Mouse (Mus musculus): ENCODE measurements at regions not wholly inside any gene's neighbourhood (a gene's known extent, or its start where the extent isn't known, plus 50 kb on each side); places are given as distances from the start of the nearest gene placed in this dataset.

DNA sequence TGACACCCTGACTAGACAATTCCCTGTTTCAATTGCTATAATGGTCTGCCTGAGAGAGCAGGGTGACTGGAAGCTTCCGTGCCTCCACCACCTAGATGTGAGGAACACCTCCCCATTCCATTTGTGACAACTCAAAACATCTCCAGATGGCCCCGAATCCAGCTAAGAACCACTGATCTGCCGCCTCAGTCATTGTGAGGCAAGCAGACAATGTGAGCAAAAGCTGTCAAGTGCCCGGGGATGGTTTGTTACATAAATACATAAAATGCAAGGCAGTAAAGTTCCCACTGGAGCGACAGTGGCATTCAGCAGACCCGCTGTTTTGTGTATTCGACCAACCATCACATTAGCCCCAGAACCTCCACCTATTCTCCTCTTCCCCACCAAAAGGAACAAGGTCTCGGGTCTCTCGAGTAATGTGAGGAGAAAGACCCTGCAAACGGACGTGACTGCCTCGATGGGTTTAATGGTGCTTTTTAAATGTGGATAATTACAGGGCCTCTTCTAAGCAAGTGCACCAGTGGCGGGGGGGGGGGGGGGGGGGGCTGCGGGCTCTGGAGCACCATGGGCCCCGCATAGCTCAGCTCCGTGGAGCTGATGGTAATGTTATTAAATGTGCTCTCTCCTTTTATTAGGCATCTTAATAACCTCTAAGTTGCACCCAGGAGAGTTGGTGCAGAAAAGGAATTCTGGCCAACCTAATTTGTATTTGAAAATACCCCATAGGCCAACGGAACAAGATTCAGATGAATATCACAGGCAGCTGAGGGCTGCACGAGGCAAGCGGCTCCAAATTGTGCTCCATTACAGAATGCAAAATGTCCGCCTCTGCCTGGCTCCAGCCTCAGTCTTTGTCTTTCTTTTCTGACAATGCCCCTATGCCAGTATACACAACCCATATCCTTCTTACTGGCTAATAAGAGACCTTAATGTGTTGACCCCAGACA lies 360.6 kb upstream of the Clint1 start:
- Histone ChIP-seq H3K36me3 (ENCODE audit: control insufficient read depth, insufficient read depth, low read length, poor library complexity, severe bottlenecking) (no peaks in the 10 kb centered on the region), H3K27ac (ENCODE audit: insufficient read depth, low read depth, low read length, poor library complexity, severe bottlenecking) (no peak overlapping the region), H3K4me1 (ENCODE audit: control insufficient read depth in 2 of 2, insufficient read depth in 2 of 2, low read length in 2 of 2, poor library complexity in 1 of 2) (no peaks in the 10 kb centered on the region), H3K9ac (ENCODE audit: insufficient read depth, low read depth, low read length, poor library complexity, severe bottlenecking) (no peak overlapping the region), H3K4me3 (ENCODE audit: insufficient read depth in 1 of 2, low read depth in 1 of 2, low read length in 2 of 2, poor library complexity in 1 of 2, severe bottlenecking in 1 of 2) (no peak overlapping the region), H3K9me3 (ENCODE audit: control insufficient read depth, insufficient read depth, low read depth, low read length) (no peaks in the 10 kb centered on the region)
- no peak for DNase-seq (ENCODE audit: low read depth, low spot score)
- in situ Hi-C loops (cut with MboI; ENCODE audit: low sequenced_read_pairs in 2 of 2, unreplicated experiment in 2 of 2), result no loop called here
- TF ChIP-seq MAFK (IDR thresholded peaks at IDR 0.05; ENCODE audit: insufficient read depth, low read depth, low read length) (no peak), ZC3H11A (IDR thresholded peaks at IDR 0.05; ENCODE audit: borderline replicate concordance, low read depth, low read length) (no peak), ZNF384 (IDR thresholded peaks at IDR 0.05; ENCODE audit: low read depth, low read length) (no peak), CHD2 (IDR thresholded peaks at IDR 0.05; ENCODE audit: low read depth, low read length) (no peak), HCFC1 (IDR thresholded peaks at IDR 0.05; ENCODE audit: borderline replicate concordance, insufficient read depth, low read length) (no peak)

DNA sequence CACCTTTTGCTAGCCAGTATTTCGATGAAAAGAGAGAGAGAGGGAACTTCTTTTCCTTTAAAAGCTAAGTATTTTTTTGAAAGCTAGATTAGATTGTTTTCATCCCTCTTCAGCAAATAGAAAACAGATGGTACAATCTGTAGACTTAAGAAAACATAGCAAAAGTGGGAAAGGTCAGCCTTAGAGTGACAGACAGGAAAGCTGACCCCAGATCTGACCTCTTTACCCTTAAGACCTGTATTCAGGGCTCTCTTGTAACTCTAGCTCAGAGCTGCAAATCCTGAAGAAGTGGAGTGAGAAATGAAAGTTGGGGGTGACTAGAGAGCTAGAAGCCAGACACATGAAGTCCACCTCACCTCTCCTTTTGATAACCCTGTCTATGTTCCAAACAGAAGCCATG lies 356.6 kb upstream of the Clint1 start:
- H3K9me3 ChIP-seq (ENCODE audit: control insufficient read depth, insufficient read depth, low read depth, low read length), result no peaks in the 10 kb centered on the region
- in situ Hi-C loops (cut with MboI; ENCODE audit: low sequenced_read_pairs in 2 of 2, unreplicated experiment in 2 of 2), result no loop called here
- no peak overlapping the region for H3K9ac ChIP-seq (ENCODE audit: insufficient read depth, low read depth, low read length, poor library complexity, severe bottlenecking)
- no peak overlapping the region for H3K4me3 ChIP-seq (ENCODE audit: insufficient read depth in 1 of 2, low read depth in 1 of 2, low read length in 2 of 2, poor library complexity in 1 of 2, severe bottlenecking in 1 of 2)
- TF ChIP-seq ZC3H11A (IDR thresholded peaks at IDR 0.05; ENCODE audit: borderline replicate concordance, low read depth, low read length) (no peak), CHD2 (IDR thresholded peaks at IDR 0.05; ENCODE audit: low read depth, low read length) (no peak), ZNF384 (IDR thresholded peaks at IDR 0.05; ENCODE audit: low read depth, low read length) (no peak), HCFC1 (IDR thresholded peaks at IDR 0.05; ENCODE audit: borderline replicate concordance, insufficient read depth, low read length) (no peak), MAFK (IDR thresholded peaks at IDR 0.05; ENCODE audit: insufficient read depth, low read depth, low read length) (no peak)
- H3K4me1 ChIP-seq (ENCODE audit: control insufficient read depth in 2 of 2, insufficient read depth in 2 of 2, low read length in 2 of 2, poor library complexity in 1 of 2), result no peaks in the 10 kb centered on the region
- no peaks in the 10 kb centered on the region for H3K36me3 ChIP-seq (ENCODE audit: control insufficient read depth, insufficient read depth, low read length, poor library complexity, severe bottlenecking)
- DNase-seq (ENCODE audit: low read depth, low spot score), result no peak
- no peak overlapping the region for H3K27ac ChIP-seq (ENCODE audit: insufficient read depth, low read depth, low read length, poor library complexity, severe bottlenecking)

DNA sequence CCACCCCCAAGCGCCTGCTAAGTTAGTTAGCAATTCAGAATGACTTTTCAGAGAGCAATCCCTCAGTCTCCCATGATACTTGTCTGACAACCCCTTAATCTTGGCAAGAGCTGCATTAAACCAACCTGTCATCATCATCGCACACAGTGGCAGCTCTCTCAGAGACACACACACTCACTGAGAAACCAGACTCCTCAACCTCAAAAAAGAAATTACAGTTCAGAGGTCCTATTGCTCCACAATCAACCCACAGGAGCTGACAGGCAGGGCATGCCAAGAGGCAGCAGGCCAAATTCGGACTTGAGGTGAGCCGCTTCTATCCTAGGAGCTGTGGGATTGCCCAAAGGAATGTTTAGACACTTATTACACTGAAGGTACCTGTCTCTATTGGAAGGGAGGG lies 343.3 kb upstream of the Clint1 start:
- H3K4me3 ChIP-seq (ENCODE audit: insufficient read depth in 1 of 2, low read depth in 1 of 2, low read length in 2 of 2, poor library complexity in 1 of 2, severe bottlenecking in 1 of 2), result no peak overlapping the region
- no peak for TF ChIP-seq HCFC1 (IDR thresholded peaks at IDR 0.05; ENCODE audit: borderline replicate concordance, insufficient read depth, low read length)
- no peak for TF ChIP-seq MAFK (IDR thresholded peaks at IDR 0.05; ENCODE audit: insufficient read depth, low read depth, low read length)
- TF ChIP-seq CHD2 (IDR thresholded peaks at IDR 0.05; ENCODE audit: low read depth, low read length), result no peak
- no peak for TF ChIP-seq ZC3H11A (IDR thresholded peaks at IDR 0.05; ENCODE audit: borderline replicate concordance, low read depth, low read length)
- TF ChIP-seq ZNF384 (IDR thresholded peaks at IDR 0.05; ENCODE audit: low read depth, low read length), result no peak
- in situ Hi-C loops (cut with MboI; ENCODE audit: low sequenced_read_pairs in 2 of 2, unreplicated experiment in 2 of 2), result no loop called here
- H3K4me1 ChIP-seq (ENCODE audit: control insufficient read depth in 2 of 2, insufficient read depth in 2 of 2, low read length in 2 of 2, poor library complexity in 1 of 2), result no peaks in the 10 kb centered on the region
- no peaks in the 10 kb centered on the region for H3K9me3 ChIP-seq (ENCODE audit: control insufficient read depth, insufficient read depth, low read depth, low read length)
- no peak for DNase-seq (ENCODE audit: low read depth, low spot score)
- no peak overlapping the region for H3K27ac ChIP-seq (ENCODE audit: insufficient read depth, low read depth, low read length, poor library complexity, severe bottlenecking)
- H3K9ac ChIP-seq (ENCODE audit: insufficient read depth, low read depth, low read length, poor library complexity, severe bottlenecking), result no peak overlapping the region
- H3K36me3 ChIP-seq (ENCODE audit: control insufficient read depth, insufficient read depth, low read length, poor library complexity, severe bottlenecking), result no peaks in the 10 kb centered on the region

DNA sequence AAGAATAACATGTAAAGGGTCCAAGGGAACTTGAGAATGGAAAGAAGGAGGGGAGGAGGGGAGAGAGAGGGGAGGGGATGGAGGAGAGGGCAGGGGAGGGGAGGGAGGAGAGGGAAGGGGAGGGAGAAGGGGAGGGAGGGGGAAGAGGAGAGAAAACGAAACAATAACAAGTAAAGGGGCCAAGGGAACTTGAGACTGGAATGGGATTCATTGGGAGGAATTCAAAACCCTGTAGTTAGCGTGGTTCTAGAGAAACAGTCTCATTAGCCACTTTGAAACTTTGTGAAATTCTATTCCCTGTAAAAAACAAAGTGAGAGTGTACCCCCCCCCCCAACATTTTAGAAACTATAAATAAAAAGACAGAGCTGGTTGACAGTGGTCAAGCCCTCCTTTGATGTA lies 342.6 kb upstream of the Clint1 start:
- H3K9ac ChIP-seq (ENCODE audit: insufficient read depth, low read depth, low read length, poor library complexity, severe bottlenecking), result no peak overlapping the region
- H3K4me3 ChIP-seq (ENCODE audit: insufficient read depth in 1 of 2, low read depth in 1 of 2, low read length in 2 of 2, poor library complexity in 1 of 2, severe bottlenecking in 1 of 2), result no peak overlapping the region
- TF ChIP-seq CHD2 (IDR thresholded peaks at IDR 0.05; ENCODE audit: low read depth, low read length) (no peak), ZC3H11A (IDR thresholded peaks at IDR 0.05; ENCODE audit: borderline replicate concordance, low read depth, low read length) (no peak), MAFK (IDR thresholded peaks at IDR 0.05; ENCODE audit: insufficient read depth, low read depth, low read length) (no peak), ZNF384 (IDR thresholded peaks at IDR 0.05; ENCODE audit: low read depth, low read length) (no peak), HCFC1 (IDR thresholded peaks at IDR 0.05; ENCODE audit: borderline replicate concordance, insufficient read depth, low read length) (no peak)
- in situ Hi-C loops (cut with MboI; ENCODE audit: low sequenced_read_pairs in 2 of 2, unreplicated experiment in 2 of 2), result no loop called here
- H3K4me1 ChIP-seq (ENCODE audit: control insufficient read depth in 2 of 2, insufficient read depth in 2 of 2, low read length in 2 of 2, poor library complexity in 1 of 2), result no peaks in the 10 kb centered on the region
- H3K36me3 ChIP-seq (ENCODE audit: control insufficient read depth, insufficient read depth, low read length, poor library complexity, severe bottlenecking), result no peaks in the 10 kb centered on the region
- DNase-seq (ENCODE audit: low read depth, low spot score), result no peak
- no peak overlapping the region for H3K27ac ChIP-seq (ENCODE audit: insufficient read depth, low read depth, low read length, poor library complexity, severe bottlenecking)
- H3K9me3 ChIP-seq (ENCODE audit: control insufficient read depth, insufficient read depth, low read depth, low read length), result no peaks in the 10 kb centered on the region
